Mouse (Mus musculus): Measurements from ENCODE around the gene Spg7. TPM values are rescaled to one million over a fixed set of nuclear protein-coding genes. Genes with fewer than 3 reads are reported as not detected.

Spg7 gene
- polyA plus RNA-seq, 1 experiment from 2014 or later, result 52.5 TPM

DNA sequence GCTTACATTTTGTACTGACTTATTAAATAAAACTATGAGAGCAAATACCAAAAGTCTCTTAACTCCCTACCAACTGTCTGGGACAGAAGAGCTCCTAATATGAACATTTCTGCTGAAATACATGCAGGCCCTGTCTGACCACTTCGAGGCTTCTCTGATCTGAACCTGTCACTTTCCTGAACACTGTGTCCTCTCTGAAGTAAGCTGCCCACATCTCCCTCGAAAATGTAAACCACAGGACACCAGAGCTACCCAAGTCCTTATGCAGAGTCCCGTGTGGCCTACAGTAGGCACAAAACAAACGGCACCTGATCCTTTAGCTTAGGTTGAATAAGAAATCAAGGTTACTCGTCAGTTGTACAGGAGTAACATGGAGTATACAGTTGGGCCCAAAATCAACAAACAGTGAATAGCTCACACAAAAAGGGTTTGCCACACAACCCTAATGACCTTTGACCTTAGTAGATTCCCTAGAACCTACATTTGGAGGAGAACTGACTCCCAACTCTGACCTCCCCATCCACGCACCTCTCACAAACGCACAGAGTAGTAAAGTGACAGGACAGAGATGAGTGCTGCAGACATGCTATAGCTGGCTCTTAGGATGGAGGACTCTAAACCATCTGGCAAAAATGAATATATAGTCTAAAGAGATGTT, 31.3 kb upstream of the Spg7 start:
- Histone ChIP-seq H3K4me1 (peaks cover 21% of the 10 kb centered on the region), H3K4me2 (no peak overlapping the region), H3K9ac (no peak overlapping the region), H3K36me3 (no peaks in the 10 kb centered on the region), H3K4me3 (replicated peaks) (no peak overlapping the region), H3K27me3 (no peaks in the 10 kb centered on the region), H3K9me3 (replicated peaks) (no peaks in the 10 kb centered on the region), H3K27ac (no peak overlapping the region)
- 85% methylated on average over 7 of the region's 7 CpGs for WGBS
- ATAC-seq (replicated peaks; ENCODE audit: low FRiP score), result no peak

DNA sequence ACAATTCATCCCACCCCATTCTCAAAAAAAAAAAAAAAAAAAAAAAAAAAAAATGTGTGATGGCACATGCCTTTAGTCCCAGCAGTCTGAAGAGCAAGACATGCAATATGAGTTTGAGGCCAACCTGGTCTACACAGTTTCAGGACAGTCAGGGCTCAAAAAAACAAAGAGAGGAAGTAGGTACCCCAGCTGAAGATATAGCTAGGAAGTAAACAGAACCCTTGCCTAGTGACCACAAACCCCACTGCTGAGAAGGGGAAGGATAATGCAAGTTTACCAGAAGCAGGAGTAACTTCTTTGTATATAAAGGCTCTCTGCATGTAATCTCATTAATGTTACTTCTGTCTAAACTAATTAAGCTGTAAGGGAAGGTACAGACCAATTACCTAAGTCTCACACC, 30.0 kb upstream of the Spg7 start:
- H3K9ac ChIP-seq, result no peak overlapping the region
- H3K4me2 ChIP-seq, result no peak overlapping the region
- H3K27ac ChIP-seq, result no peak overlapping the region
- H3K4me1 ChIP-seq, result peaks cover 31% of the 10 kb centered on the region
- H3K36me3 ChIP-seq, result no peaks in the 10 kb centered on the region
- no peaks in the 10 kb centered on the region for H3K9me3 ChIP-seq (replicated peaks)
- ATAC-seq (replicated peaks; ENCODE audit: low FRiP score), result no peak
- no peak overlapping the region for H3K4me3 ChIP-seq (replicated peaks)
- no peaks in the 10 kb centered on the region for H3K27me3 ChIP-seq

DNA sequence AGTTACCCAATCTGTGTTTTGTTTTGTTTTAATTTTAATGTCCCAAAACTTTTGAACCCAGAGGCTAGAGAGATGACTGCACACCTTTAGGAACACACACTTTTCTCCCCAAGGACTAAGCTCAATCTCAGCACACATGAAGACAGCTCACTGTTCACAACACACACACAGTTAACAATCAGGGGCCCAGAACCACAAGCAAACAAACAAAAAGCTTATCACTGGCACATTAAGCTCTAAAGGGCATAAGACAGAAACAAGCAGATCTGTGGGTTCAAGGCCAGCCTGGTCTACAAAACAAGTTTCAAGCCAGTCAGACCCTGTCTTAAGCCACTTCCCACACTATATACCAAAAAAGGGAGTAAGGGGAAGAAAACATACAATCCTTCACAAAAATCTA, 29.3 kb upstream of the Spg7 start:
- no peak overlapping the region for H3K9ac ChIP-seq
- no peak overlapping the region for H3K4me2 ChIP-seq
- ATAC-seq (replicated peaks; ENCODE audit: low FRiP score), result no peak
- no peak overlapping the region for H3K27ac ChIP-seq
- no peaks in the 10 kb centered on the region for H3K9me3 ChIP-seq (replicated peaks)
- no peak overlapping the region for H3K4me3 ChIP-seq (replicated peaks)
- H3K27me3 ChIP-seq, result no peaks in the 10 kb centered on the region
- peaks cover 34% of the 10 kb centered on the region for H3K4me1 ChIP-seq
- no peaks in the 10 kb centered on the region for H3K36me3 ChIP-seq

DNA sequence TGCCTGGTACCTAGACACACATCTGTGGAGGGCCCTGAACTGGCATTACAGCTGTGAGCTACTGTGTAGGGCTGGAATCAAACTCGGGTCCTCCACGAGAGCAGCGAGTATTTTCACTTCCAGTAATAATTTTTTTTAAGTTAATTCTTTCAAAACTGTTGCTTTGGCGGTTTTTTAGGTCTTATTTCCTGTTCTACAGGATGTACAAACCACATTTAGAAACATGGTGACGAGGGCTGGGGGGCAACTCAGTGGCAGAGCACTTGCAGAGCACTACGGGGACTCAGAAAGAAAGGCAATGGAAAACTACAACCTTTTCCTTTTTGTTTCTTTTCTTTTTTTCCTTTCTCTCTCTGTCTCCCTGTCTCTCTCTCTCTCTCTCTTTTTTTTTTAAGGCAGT, 28.6 kb upstream of the Spg7 start:
- 70% methylated on average over 6 of the region's 6 CpGs for WGBS

DNA sequence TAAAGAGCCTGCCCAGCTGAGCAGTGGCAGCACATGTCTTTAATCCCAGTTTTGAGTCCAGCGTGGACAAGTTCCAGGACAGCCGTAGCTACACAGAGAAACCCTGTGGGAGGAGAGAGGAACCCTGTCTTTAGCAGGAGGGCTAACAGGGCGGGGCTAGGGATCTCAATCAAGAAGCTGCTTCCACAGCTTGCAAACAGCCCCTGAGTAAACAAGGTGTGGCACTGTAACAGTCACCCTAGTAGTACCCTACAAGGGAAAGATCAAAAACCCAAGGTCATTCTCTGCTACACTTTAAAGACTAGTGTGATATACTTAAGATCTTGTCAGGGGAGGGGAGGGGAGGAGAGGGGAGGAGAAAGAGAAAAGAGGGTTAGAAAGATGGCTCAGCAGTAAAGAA, 25.8 kb upstream of the Spg7 start:
- no peak overlapping the region for H3K4me2 ChIP-seq
- ATAC-seq (replicated peaks; ENCODE audit: low FRiP score), result no peak
- no peaks in the 10 kb centered on the region for H3K27me3 ChIP-seq
- H3K9ac ChIP-seq, result no peak overlapping the region
- H3K9me3 ChIP-seq (replicated peaks), result no peaks in the 10 kb centered on the region
- no peaks in the 10 kb centered on the region for H3K36me3 ChIP-seq
- no peak overlapping the region for H3K4me3 ChIP-seq (replicated peaks)
- H3K27ac ChIP-seq, result no peak overlapping the region
- H3K4me1 ChIP-seq, result peaks cover 57% of the 10 kb centered on the region
- 41% methylated on average over 3 of the region's 3 CpGs for WGBS

More for the DNA sequence above, 28.6 kb upstream of the Spg7 start:
- Histone ChIP-seq H3K27me3 (no peaks in the 10 kb centered on the region), H3K4me1 (peaks cover 39% of the 10 kb centered on the region), H3K4me3 (replicated peaks) (no peak overlapping the region), H3K4me2 (no peak overlapping the region), H3K36me3 (no peaks in the 10 kb centered on the region), H3K27ac (peak overlapping the region; percentile 9; the same call in 1 of the 2 replicates), H3K9ac (no peak overlapping the region), H3K9me3 (replicated peaks) (no peaks in the 10 kb centered on the region)
- ATAC-seq (replicated peaks; ENCODE audit: low FRiP score), result no peak

DNA sequence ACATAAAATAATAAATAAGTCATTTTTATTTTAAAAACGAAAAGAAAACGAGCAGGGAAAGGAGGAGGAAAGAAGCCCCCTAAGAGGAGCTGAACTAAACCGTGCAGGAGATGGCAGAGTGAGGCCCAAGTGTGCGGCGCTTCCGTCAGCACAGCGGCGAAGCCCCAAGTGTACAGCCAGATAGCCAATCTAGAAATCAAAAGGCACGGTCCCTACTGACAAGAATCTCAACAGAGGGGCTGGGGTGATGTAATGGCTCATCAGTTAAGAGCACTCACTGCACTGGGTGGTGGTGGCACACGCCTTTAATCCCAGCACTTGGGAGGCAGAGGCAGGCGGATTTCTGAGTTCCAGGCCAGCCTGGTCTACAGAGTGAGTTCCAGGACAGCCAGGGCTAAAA, 25.3 kb upstream of the Spg7 start:
- H3K27ac ChIP-seq, result no peak overlapping the region
- H3K27me3 ChIP-seq, result no peaks in the 10 kb centered on the region
- 79% methylated on average over 11 of the region's 11 CpGs for WGBS

DNA sequence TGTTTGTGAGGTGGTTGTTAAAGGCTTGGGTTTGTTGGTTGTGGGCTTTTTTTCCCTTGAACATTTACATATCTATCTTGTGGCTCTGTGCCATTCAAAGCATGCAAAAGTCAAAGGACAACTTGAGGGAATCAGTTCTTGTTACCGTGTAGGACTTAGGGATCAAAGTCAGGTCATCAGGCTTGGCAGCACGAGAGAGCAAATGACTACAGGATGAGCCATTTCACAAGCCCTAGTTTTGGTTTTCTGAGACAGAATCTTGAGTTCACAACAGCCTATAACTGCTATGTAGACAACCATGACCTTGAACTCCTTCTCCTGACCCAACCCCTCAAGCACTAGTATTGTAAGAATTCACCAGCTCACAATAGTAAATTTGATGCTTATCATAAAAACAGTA, 24.4 kb upstream of the Spg7 start:
- 51% methylated on average over 2 of the region's 2 CpGs for WGBS
- Histone ChIP-seq H3K36me3 (no peaks in the 10 kb centered on the region), H3K9ac (no peak overlapping the region)

More for the DNA sequence above, 25.3 kb upstream of the Spg7 start:
- no peak overlapping the region for H3K9ac ChIP-seq
- no peak overlapping the region for H3K4me2 ChIP-seq
- peaks cover 57% of the 10 kb centered on the region for H3K4me1 ChIP-seq
- no peaks in the 10 kb centered on the region for H3K9me3 ChIP-seq (replicated peaks)
- H3K36me3 ChIP-seq, result no peaks in the 10 kb centered on the region
- no peak for ATAC-seq (replicated peaks; ENCODE audit: low FRiP score)
- H3K4me3 ChIP-seq (replicated peaks), result no peak overlapping the region

DNA sequence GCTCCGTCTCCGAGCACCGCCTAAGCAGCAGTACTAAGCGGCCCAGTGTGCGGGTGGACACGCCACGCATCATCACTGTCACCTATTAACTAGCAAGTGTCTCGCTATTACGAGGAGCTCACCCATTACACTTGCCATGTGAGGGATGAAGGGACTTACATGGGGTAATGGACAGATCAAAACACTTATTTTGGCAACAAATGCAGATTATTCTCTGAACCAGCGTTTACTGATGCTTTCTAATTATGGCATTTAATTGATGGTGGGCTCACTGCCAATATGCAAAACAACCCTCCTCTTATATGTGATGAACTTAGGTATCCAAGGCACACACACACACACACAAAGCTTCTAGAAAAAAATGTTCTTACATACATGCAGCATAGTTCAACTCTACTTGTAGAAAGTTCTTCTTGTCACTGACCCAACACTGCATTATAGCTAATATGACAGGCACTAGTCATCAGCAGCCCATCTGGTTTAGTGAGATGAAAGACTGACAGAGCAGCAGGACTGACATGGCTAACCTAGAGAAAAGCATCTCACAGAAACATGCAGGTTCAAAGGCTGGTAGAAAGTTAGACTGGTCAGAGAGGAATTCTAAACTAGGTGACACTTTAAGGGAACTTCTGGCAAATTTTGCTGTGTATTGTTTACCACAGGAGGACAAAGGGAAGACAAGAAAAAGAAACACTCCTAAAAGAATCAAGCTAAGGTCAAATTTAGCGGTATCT, 23.2 kb upstream of the Spg7 start:
- Histone ChIP-seq H3K27me3 (no peaks in the 10 kb centered on the region), H3K4me1 (peaks cover 56% of the 10 kb centered on the region), H3K36me3 (no peaks in the 10 kb centered on the region), H3K4me3 (replicated peaks) (peak overlapping the region; percentile 100), H3K27ac (peak overlapping the region; percentile 99; the same call in 1 of the 2 replicates), H3K9ac (peak overlapping the region; percentile 100; the same call in 1 of the 2 replicates), H3K4me2 (peak overlapping the region; percentile 80), H3K9me3 (replicated peaks) (no peaks in the 10 kb centered on the region)
- WGBS, result 68% methylated on average over 11 of the region's 11 CpGs
- no peak for ATAC-seq (replicated peaks; ENCODE audit: low FRiP score)

More for the DNA sequence above, 24.4 kb upstream of the Spg7 start:
- Histone ChIP-seq H3K4me3 (replicated peaks) (no peak overlapping the region), H3K27me3 (no peaks in the 10 kb centered on the region), H3K4me1 (peaks cover 60% of the 10 kb centered on the region), H3K27ac (no peak overlapping the region), H3K9me3 (replicated peaks) (no peaks in the 10 kb centered on the region), H3K4me2 (no peak overlapping the region)
- no peak for ATAC-seq (replicated peaks; ENCODE audit: low FRiP score)

DNA sequence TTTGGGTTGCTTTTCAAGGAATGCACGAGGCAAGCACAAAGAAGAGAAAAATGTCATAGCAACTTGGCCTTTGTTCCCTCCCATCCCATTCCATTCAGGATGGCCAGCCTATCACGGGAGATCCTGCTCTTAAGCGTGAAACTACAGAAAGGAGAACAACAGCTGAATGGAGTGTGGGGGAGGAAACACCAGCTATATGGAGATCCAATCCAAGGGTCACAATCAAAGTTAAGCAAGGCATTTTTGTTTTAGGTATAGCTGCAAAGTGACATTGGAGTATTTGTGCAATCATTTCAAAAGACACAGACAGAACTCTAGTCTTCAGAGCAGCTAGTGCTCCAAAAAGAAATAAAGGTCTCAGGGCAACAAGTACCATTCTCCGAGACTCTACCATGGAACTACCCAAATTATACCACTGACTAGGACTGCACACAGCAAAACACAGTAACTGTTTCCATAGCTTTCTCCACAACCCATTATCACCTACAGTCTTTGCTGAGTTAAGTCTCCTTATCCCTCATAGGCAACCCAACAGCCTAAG, 22.6 kb upstream of the Spg7 start:
- Histone ChIP-seq H3K9me3 (replicated peaks) (no peaks in the 10 kb centered on the region), H3K4me2 (peak overlapping the region; percentile 80), H3K4me1 (peaks cover 54% of the 10 kb centered on the region), H3K36me3 (no peaks in the 10 kb centered on the region), H3K9ac (peak overlapping the region; percentile 100), H3K4me3 (replicated peaks) (peak overlapping the region; percentile 100), H3K27me3 (no peaks in the 10 kb centered on the region), H3K27ac (peak overlapping the region; percentile 99)
- no peak for ATAC-seq (replicated peaks; ENCODE audit: low FRiP score)
- 10% methylated on average over 4 of the region's 4 CpGs for WGBS

DNA sequence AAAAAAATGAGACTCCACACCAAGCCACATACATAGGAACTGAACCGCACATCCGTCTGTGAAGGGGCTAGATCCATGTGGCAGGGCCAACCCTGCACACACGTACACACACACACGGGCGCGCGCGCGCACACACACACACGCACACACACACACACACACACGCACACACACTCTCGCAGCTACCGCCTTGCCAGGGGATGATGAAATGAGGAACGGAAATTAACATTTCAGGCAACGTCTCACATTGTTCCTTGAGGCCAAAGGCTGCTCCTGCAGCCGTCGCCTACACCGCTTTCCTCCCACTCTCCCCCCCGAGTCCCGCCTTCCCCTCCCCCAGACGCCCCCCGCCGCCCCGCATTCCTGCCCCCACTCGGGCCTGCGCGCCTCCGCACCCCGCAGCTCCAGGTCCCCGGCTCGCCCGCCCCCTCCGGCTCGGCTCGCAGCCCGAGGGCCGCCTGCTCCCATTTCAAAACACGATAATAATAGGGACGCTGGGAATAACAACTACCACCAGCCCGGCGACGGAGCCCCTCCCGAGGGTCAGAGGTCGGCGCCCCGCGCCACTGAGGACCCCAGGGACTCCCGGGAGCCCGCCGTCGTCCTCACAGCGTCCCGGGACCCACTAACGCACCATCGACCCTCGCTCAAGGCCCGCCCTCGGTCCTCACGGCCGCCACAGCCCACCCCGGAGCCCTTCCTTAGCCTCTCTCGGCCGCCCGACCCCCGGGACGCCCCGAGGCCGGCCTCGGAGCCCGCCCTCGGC, 21.6 kb upstream of the Spg7 start:
- H3K4me2 ChIP-seq, result peak overlapping the region; percentile 80
- no peaks in the 10 kb centered on the region for H3K9me3 ChIP-seq (replicated peaks)
- no peaks in the 10 kb centered on the region for H3K36me3 ChIP-seq
- under 1% methylated on average over 63 of the region's 71 CpGs for WGBS
- peaks cover 49% of the 10 kb centered on the region for H3K4me1 ChIP-seq
- no peaks in the 10 kb centered on the region for H3K27me3 ChIP-seq
- ATAC-seq (replicated peaks; ENCODE audit: low FRiP score), result no peak; the same call in 1 of the 2 replicates
- H3K4me3 ChIP-seq (replicated peaks), result peak overlapping the region; percentile 100
- peak overlapping the region; percentile 99 for H3K27ac ChIP-seq
- H3K9ac ChIP-seq, result peak overlapping the region; percentile 100

DNA sequence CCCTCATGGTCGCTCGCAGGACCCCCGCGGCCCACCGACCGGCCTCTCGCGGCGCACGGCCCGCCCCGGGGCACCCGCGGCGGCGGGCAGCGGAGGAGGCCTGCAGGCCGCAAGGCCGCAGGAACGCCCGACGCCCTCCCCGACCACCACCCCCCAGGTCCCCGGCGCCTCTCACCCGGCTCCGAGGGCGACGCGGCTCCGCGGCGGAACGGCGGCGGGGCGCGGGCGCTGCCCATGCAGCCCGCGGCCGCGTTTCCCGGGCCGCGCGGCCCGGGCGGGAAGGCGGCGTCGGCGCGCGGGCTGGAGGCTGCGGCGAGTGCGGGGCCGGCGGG, 21.0 kb upstream of the Spg7 start:
- Histone ChIP-seq H3K9me3 (replicated peaks) (no peaks in the 10 kb centered on the region), H3K4me3 (replicated peaks) (peak overlapping the region; percentile 100), H3K4me1 (peaks cover 46% of the 10 kb centered on the region), H3K27ac (peak overlapping the region; percentile 99), H3K9ac (peak overlapping the region; percentile 100), H3K36me3 (no peaks in the 10 kb centered on the region), H3K4me2 (peak overlapping the region; percentile 80), H3K27me3 (no peaks in the 10 kb centered on the region)
- ATAC-seq (replicated peaks; ENCODE audit: low FRiP score), result peak; percentile 22
- under 1% methylated on average over 57 of the region's 60 CpGs for WGBS

Measured in kidney, embryonic 15.5 days (tissue).